Mouse (Mus musculus) ES-E14 (cell line): ENCODE data around the gene Stx5a.

Experiments
- CHD2 ChIP-seq: IDR thresholded peaks from 2 replicates; pipeline ENCODE4 v1.6.1; 2014; ENCODE audit warnings: mild to moderate bottlenecking, low read depth, low read length, inconsistent platforms
- HCFC1 ChIP-seq: IDR thresholded peaks from 2 replicates; pipeline ENCODE4 v1.6.1; 2012; ENCODE audit warnings: low read length, inconsistent platforms, borderline replicate concordance; ENCODE audit not compliant: insufficient read depth

- TF ChIP-seq HCFC1: no peak
- 0 out of 2 replicates have a peak, but pooled peaks have one; percentile 19 for TF ChIP-seq CHD2
These were observed 29.0 kb upstream of the Stx5a start for GRCm38 (mm10) chr19:8711949-8712869.
